Mouse (Mus musculus): ENCODE data around the gene Fam185a. TPM values are rescaled to one million over a fixed set of nuclear protein-coding genes. Genes with fewer than 3 reads are reported as not detected.

Gene Fam185a
- polyA plus RNA-seq, 1 experiment from 2014 or later = 5.7 TPM

DNA sequence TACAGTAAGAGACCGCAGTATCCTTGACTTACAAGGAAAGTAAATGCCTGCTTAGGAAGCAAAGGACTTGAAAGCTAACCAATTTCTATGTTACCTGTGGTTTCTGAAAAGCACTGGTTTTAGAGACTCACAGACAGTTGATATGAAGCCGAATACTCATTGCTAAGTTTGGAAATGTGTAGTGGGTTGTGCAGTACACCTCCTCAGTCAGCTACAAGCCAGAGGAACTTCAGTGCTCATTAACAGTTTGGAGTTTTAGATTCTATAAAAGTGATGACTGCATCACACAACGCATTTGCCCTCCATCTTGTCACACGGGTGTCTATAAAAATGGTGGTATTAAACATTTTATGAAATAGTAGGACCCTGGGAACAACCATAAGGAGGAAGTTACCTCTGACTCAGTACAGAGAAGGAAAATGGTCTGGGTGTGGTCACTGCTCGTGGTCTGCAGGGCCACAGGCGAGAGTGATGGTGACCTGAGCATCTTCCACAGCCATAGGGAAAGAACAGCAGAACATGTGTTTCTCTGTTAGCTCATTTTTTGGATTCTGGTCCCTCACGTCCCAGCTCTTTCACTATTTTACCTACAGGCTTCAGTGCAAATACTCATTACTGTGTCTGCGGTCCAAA is 60.6 kb downstream of the Fam185a start:
- Histone ChIP-seq H3K4me1 (peaks cover 38% of the 10 kb centered on the region), H3K36me3 (no peaks in the 10 kb centered on the region), H3K4me2 (replicated peaks) (no peak overlapping the region), H3K9me3 (no peaks in the 10 kb centered on the region), H3K27me3 (no peaks in the 10 kb centered on the region), H3K4me3 (no peak overlapping the region), H3K27ac (no peak overlapping the region), H3K9ac (no peak overlapping the region)
- no peak for ATAC-seq (ENCODE audit: insufficient number of reproducible peaks, insufficient read depth, low FRiP score, low TSS enrichment)
- WGBS = 87% methylated on average over 8 of the region's 8 CpGs

DNA sequence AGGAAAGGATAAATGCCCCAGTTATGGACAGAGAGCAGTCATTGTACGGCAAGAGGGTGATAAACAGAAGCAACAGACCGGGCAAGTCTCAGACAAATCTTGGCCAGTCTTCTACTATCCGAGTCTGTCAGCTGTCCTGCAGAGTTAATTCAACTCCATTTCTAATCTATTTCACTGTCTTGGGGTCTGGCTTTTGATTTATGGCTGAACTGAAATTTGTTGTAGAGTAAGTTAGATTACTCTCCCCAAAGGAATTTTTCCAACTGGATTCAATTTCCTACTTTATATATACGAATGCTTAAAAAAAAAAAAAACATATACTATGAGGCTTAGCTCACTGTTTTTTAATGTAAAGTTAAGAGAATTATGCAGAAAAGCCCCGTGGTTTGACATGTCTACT is 62.0 kb downstream of the Fam185a start:
- 51% methylated on average over 5 of the region's 5 CpGs for WGBS
- H3K36me3 ChIP-seq = no peaks in the 10 kb centered on the region
- H3K27me3 ChIP-seq = no peaks in the 10 kb centered on the region
- H3K9me3 ChIP-seq = no peaks in the 10 kb centered on the region
- H3K4me1 ChIP-seq = peaks cover 39% of the 10 kb centered on the region
- H3K4me3 ChIP-seq = no peak overlapping the region
- peak overlapping the region; percentile 65; the same call in 1 of the 2 replicates for H3K27ac ChIP-seq
- ATAC-seq (ENCODE audit: insufficient number of reproducible peaks, insufficient read depth, low FRiP score, low TSS enrichment) = no peak
- H3K9ac ChIP-seq = no peak overlapping the region
- H3K4me2 ChIP-seq (replicated peaks) = no peak overlapping the region

GRCm38 (mm10) chr5:21487306-21487705 is 62.5 kb downstream of the Fam185a start:
- H3K9me3 ChIP-seq = no peaks in the 10 kb centered on the region
- H3K9ac ChIP-seq = no peak overlapping the region
- peaks cover 39% of the 10 kb centered on the region for H3K4me1 ChIP-seq
- H3K27ac ChIP-seq = peak overlapping the region; percentile 63; the same call in 1 of the 2 replicates
- 70% methylated on average over 3 of the region's 3 CpGs for WGBS
- H3K4me3 ChIP-seq = no peak overlapping the region
- H3K36me3 ChIP-seq = no peaks in the 10 kb centered on the region
- H3K27me3 ChIP-seq = no peaks in the 10 kb centered on the region
- no peak overlapping the region for H3K4me2 ChIP-seq (replicated peaks)
- no peak for ATAC-seq (ENCODE audit: insufficient number of reproducible peaks, insufficient read depth, low FRiP score, low TSS enrichment)

- ATAC-seq (ENCODE audit: insufficient number of reproducible peaks, insufficient read depth, low FRiP score, low TSS enrichment) = no peak
- Histone ChIP-seq H3K36me3 (no peaks in the 10 kb centered on the region), H3K4me1 (peaks cover 35% of the 10 kb centered on the region), H3K27ac (0 out of 2 replicates have a peak overlapping the region, but pooled peaks have one; percentile 17), H3K9ac (no peak overlapping the region), H3K9me3 (no peaks in the 10 kb centered on the region), H3K4me2 (replicated peaks) (no peak overlapping the region), H3K27me3 (no peaks in the 10 kb centered on the region), H3K4me3 (no peak overlapping the region)
- 93% methylated on average over 3 of the region's 3 CpGs for WGBS
Measured at GRCm38 (mm10) chr5:21487716-21488115, 63.0 kb downstream of the Fam185a start.

DNA sequence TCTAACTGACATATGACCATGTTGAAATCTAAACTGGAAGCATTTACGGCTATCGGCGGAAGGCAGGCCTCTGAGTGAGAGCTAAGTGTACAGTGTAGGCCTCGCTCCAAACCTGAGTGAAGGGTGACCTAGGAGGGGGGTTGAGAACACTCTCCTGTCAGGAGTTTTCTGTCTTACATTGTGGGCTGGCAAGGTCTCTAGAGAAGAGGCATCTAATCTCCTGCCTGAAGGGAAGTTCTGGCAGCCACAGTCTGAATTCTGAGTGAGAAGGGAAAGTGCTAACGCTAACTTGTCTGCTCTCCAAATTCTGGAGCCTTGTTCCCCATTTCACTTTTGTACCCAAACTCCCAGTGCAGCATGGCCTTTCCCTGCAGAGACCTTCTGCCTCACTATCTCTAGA is 63.7 kb downstream of the Fam185a start:
- no peaks in the 10 kb centered on the region for H3K36me3 ChIP-seq
- no peak overlapping the region for H3K27ac ChIP-seq
- no peak overlapping the region for H3K9ac ChIP-seq
- peaks cover 29% of the 10 kb centered on the region for H3K4me1 ChIP-seq
- H3K4me2 ChIP-seq (replicated peaks) = no peak overlapping the region
- no peaks in the 10 kb centered on the region for H3K27me3 ChIP-seq
- H3K9me3 ChIP-seq = no peaks in the 10 kb centered on the region
- 81% methylated on average over 5 of the region's 5 CpGs for WGBS
- H3K4me3 ChIP-seq = no peak overlapping the region
- no peak for ATAC-seq (ENCODE audit: insufficient number of reproducible peaks, insufficient read depth, low FRiP score, low TSS enrichment)

DNA sequence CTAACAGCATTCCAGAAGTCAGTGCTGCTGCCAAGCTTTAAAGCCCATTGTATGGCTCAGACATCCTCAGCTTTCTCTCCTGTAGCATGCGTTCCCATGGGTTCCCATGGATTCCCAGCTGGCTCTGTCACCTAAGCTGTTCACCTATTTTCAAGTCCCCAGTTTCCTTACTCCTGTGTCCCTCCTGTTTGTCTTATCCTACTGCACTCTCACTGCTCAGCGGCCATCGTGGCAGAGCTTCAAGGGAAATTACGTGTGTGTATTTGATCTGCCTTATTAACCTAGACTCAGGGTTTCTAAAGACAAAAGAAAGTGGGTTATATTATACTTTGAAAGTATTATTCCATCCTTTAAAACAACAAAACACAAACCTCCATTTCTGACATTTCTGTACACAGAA is 64.4 kb downstream of the Fam185a start:
- Histone ChIP-seq H3K4me1 (peaks cover 24% of the 10 kb centered on the region), H3K4me2 (replicated peaks) (no peak overlapping the region), H3K9me3 (no peaks in the 10 kb centered on the region), H3K27ac (peak overlapping the region; percentile 71), H3K9ac (no peak overlapping the region), H3K4me3 (no peak overlapping the region), H3K27me3 (no peaks in the 10 kb centered on the region), H3K36me3 (no peaks in the 10 kb centered on the region)
- no peak for ATAC-seq (ENCODE audit: insufficient number of reproducible peaks, insufficient read depth, low FRiP score, low TSS enrichment)
- WGBS = 42% methylated on average over 4 of the region's 4 CpGs

DNA sequence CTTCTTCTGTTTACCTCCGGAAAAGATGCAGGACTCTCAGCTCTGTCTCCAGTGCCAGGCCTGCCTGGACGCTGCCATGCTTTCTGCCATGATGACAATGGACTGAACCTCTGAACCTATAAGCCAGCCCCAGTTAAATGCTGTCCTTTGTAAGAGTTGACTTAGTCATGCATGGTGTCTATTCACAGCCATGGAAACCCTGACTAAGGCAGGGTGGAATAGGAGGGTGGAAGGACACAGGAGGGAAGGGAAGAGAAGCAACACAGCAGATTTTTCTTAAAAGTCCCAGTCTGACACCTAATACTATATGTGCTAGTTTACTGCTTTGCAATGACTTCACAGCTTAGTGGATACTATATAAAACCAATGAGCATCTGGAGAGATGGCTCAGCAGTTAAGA is 66.7 kb downstream of the Fam185a start:
- H3K9ac ChIP-seq = no peak overlapping the region
- H3K36me3 ChIP-seq = no peaks in the 10 kb centered on the region
- no peaks in the 10 kb centered on the region for H3K27me3 ChIP-seq
- no peaks in the 10 kb centered on the region for H3K9me3 ChIP-seq
- no peak overlapping the region for H3K27ac ChIP-seq
- no peak overlapping the region for H3K4me3 ChIP-seq
- 84% methylated on average over 2 of the region's 2 CpGs for WGBS
- peaks cover 39% of the 10 kb centered on the region for H3K4me1 ChIP-seq
- ATAC-seq (ENCODE audit: insufficient number of reproducible peaks, insufficient read depth, low FRiP score, low TSS enrichment) = no peak
- H3K4me2 ChIP-seq (replicated peaks) = no peak overlapping the region

DNA sequence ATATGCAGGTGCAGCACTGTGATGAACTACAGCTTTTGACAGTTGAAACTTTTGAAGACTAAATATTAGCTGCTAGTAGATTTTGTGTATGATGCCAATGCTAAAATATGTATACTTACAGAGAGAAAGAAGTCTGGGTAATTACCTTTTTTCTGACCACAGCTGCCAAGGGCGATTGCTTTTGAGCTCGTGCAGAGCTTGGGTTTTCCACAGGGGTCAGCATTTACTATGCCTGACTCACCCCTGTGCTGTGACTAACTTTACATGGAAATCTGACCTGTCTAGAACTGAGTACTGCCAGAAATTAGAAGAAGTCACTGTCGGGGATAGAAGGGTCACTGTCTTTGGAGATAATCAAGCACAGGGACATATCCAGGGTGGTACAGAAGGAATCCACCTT is 67.5 kb downstream of the Fam185a start:
- ATAC-seq (ENCODE audit: insufficient number of reproducible peaks, insufficient read depth, low FRiP score, low TSS enrichment) = no peak

DNA sequence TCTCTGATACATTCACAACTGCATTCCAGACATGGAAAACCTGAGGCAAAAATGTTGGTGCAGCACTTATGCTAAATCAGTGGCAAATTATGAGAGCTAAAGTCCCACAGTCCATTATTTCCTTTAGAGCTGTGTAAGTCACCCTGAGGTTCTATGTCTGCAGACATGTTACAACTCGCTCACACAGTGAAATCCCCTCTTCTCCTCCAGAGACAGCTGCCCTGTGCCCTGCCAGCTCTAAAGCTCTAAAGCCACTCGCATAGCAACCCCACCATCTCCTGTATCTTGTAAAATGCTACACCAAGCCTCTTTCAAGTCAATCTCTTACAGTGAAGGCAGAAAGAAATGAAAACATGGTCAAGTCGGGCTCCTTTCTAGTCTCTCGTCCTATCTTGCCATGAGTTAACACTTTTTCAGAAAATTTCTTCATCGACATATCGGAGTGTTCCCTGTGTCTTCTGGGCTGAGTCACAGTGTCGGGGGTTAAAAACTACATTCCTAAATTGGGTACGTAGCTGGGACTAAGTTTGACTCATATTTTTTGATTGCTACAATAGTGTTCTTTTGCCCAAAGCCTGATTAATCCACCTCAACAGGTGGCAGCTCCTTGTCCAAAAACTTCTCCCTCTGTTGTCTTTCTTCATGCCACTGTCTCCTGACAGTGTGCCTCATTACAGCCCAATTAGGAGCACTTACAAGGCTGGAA is 68.7 kb downstream of the Fam185a start:
- Histone ChIP-seq H3K9me3 (no peaks in the 10 kb centered on the region), H3K4me1 (peaks cover 43% of the 10 kb centered on the region), H3K27me3 (no peaks in the 10 kb centered on the region), H3K27ac (0 out of 2 replicates have a peak overlapping the region, but pooled peaks have one; percentile 25), H3K36me3 (no peaks in the 10 kb centered on the region), H3K4me2 (replicated peaks) (no peak overlapping the region), H3K4me3 (no peak overlapping the region), H3K9ac (no peak overlapping the region)
- 82% methylated on average over 8 of the region's 8 CpGs for WGBS
- ATAC-seq (ENCODE audit: insufficient number of reproducible peaks, insufficient read depth, low FRiP score, low TSS enrichment) = no peak

More for the DNA sequence above, 67.5 kb downstream of the Fam185a start:
- peaks cover 43% of the 10 kb centered on the region for H3K4me1 ChIP-seq
- no peaks in the 10 kb centered on the region for H3K27me3 ChIP-seq
- H3K4me3 ChIP-seq = no peak overlapping the region
- H3K9ac ChIP-seq = no peak overlapping the region
- no peaks in the 10 kb centered on the region for H3K9me3 ChIP-seq
- H3K36me3 ChIP-seq = no peaks in the 10 kb centered on the region
- 59% methylated on average over 3 of the region's 3 CpGs for WGBS
- no peak overlapping the region for H3K4me2 ChIP-seq (replicated peaks)
- H3K27ac ChIP-seq = no peak overlapping the region

GRCm38 (mm10) chr5:21494781-21495180 is 70.0 kb downstream of the Fam185a start:
- Histone ChIP-seq H3K9ac (no peak overlapping the region), H3K4me1 (peaks cover 32% of the 10 kb centered on the region), H3K36me3 (no peaks in the 10 kb centered on the region), H3K27me3 (no peaks in the 10 kb centered on the region), H3K9me3 (no peaks in the 10 kb centered on the region), H3K4me3 (no peak overlapping the region), H3K4me2 (replicated peaks) (no peak overlapping the region), H3K27ac (no peak overlapping the region)
- no peak for ATAC-seq (ENCODE audit: insufficient number of reproducible peaks, insufficient read depth, low FRiP score, low TSS enrichment)
- 28% methylated on average over 3 of the region's 3 CpGs for WGBS

- Histone ChIP-seq H3K9ac (no peak overlapping the region), H3K4me1 (peaks cover 28% of the 10 kb centered on the region), H3K36me3 (no peaks in the 10 kb centered on the region), H3K4me3 (no peak overlapping the region), H3K27ac (peak overlapping the region; percentile 75), H3K9me3 (no peaks in the 10 kb centered on the region), H3K4me2 (replicated peaks) (no peak overlapping the region), H3K27me3 (no peaks in the 10 kb centered on the region)
- 0 out of 2 replicates have a peak, but pooled peaks have one; percentile 18 for ATAC-seq (ENCODE audit: insufficient number of reproducible peaks, insufficient read depth, low FRiP score, low TSS enrichment)
- WGBS = 28% methylated on average over 6 of the region's 6 CpGs
Measured at GRCm38 (mm10) chr5:21496321-21496720, 71.6 kb downstream of the Fam185a start.

DNA sequence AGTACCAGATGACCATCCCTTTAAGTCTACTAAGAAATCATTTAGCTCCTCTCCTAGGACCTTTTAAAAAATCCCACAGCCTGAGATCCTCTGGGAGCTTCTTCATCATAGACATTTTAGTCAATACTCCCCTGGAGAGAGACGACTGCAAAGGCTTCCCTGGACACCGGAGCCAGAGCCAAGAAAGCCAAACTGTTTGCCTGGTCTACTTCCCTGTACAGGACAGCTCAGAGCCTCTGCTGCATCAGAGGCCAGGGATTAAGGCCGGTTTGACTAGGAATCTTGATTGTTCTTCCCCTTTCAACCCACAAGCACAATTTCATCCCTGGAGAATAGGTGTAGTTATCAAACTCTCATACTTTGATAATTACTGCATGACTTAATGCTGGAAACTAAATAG is 72.1 kb downstream of the Fam185a start:
- no peaks in the 10 kb centered on the region for H3K9me3 ChIP-seq
- no peak overlapping the region for H3K9ac ChIP-seq
- 43% methylated on average over 3 of the region's 3 CpGs for WGBS
- no peak for ATAC-seq (ENCODE audit: insufficient number of reproducible peaks, insufficient read depth, low FRiP score, low TSS enrichment)
- no peak overlapping the region for H3K4me2 ChIP-seq (replicated peaks)
- H3K27ac ChIP-seq = peak overlapping the region; percentile 75
- H3K4me1 ChIP-seq = peaks cover 32% of the 10 kb centered on the region
- no peak overlapping the region for H3K4me3 ChIP-seq
- no peaks in the 10 kb centered on the region for H3K36me3 ChIP-seq
- no peaks in the 10 kb centered on the region for H3K27me3 ChIP-seq
